Comparison of ENCODE assay signal across 8 mouse cellular contexts in the genomic region with DNA sequence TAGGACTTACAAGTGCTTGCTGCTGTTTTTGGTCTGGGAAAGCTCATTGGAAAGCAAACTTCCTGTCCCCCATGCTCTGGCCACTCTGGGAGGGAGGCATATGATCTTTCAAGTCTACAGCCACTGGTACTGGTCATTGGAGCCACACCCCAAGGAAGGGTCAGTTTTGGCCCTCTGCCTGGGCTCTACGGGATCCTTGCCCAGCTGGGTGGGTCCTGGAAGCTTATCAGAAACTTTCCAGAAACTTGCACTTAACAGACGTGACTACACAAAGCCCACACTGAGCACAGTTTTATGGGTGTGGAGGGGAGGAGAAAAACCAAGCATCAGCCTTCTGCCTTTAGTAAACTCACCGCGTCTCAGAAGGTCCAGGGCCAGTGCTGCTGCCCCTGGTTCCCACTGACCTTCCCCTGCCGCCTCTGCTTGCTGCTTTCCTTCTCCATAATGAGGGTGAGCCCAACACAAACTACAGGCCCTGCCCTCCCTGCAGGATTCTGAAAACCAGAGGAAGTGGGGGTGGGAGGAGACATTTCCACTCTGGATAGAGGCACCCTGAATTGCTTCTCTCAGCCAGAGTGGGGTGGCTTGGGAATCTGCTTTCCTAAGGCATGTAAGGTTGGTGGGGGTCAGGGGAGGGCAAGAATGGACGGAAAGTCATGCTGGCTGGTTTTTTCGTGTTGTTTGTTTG. TPM values are rescaled to one million over a fixed set of nuclear protein-coding genes. Genes with fewer than 3 reads are reported as not detected.
A peak's percentile ranks its signal among the peaks of the same experiment; 100 is the strongest.
DNase-seq lines count a peak whose midpoint lies in the region; ATAC-seq lines count a peak whose summit lies in the region.

No protein-coding gene starts in this region.

- no peaks in the 10 kb centered on the region for H3K36me3 ChIP-seq in liver, embryonic 16.5 days (ENCODE audit: control insufficient read depth, insufficient read depth)
- no peaks in the 10 kb centered on the region for H3K36me3 ChIP-seq in stomach, embryonic 16.5 days (ENCODE audit: control insufficient read depth, insufficient read depth, low read length)
- H3K36me3 ChIP-seq in embryonic facial prominence, embryonic 10.5 days (replicated peaks), result no peaks in the 10 kb centered on the region

- peak; percentile 31 for ATAC-seq in liver, embryonic 16.5 days (ENCODE audit: low read depth)
- ATAC-seq in stomach, embryonic 16.5 days (ENCODE audit: insufficient read depth, low FRiP score), result peak; percentile 88
- no peak for ATAC-seq in activated CD4-positive, CD25-positive, alpha-beta regulatory T cell, adult 4 months

- no peaks in the 10 kb centered on the region; the same call in 1 of the 2 replicates for H3K4me1 ChIP-seq in liver, embryonic 16.5 days (ENCODE audit: control insufficient read depth, low read depth, low read length)
- 0 out of 2 replicates have a peak, but pooled peaks cover 6% of the 10 kb centered on the region for H3K4me1 ChIP-seq in stomach, embryonic 16.5 days (ENCODE audit: control insufficient read depth, insufficient read depth, low read length)
- peaks cover 12% of the 10 kb centered on the region for H3K4me1 ChIP-seq in embryonic facial prominence, embryonic 10.5 days

- no peak overlapping the region for H3K27ac ChIP-seq in liver, embryonic 16.5 days (ENCODE audit: low read length)
- H3K27ac ChIP-seq in stomach, embryonic 16.5 days (ENCODE audit: low read length), result peak overlapping the region; percentile 85
- H3K27ac ChIP-seq in embryonic facial prominence, embryonic 10.5 days (replicated peaks), result no peak overlapping the region

- intact Hi-C loops in heart, postnatal 10 days (cut with DNase I), result no loop called here

- H3K4me3 ChIP-seq in liver, embryonic 16.5 days (ENCODE audit: low read depth, low read length), result no peak overlapping the region
- H3K4me3 ChIP-seq in stomach, embryonic 16.5 days (replicated peaks; ENCODE audit: low read length), result peak overlapping the region; percentile 25
- H3K4me3 ChIP-seq in embryonic facial prominence, embryonic 10.5 days, result no peak overlapping the region

- no peak overlapping the region for H3K9ac ChIP-seq in liver, embryonic 16.5 days (ENCODE audit: low read depth, low read length)
- 0 out of 2 replicates have a peak overlapping the region, but pooled peaks have one; percentile 43 for H3K9ac ChIP-seq in stomach, embryonic 16.5 days (ENCODE audit: low read length)

- 39% methylated on average over 7 of the region's 7 CpGs for WGBS in liver, embryonic 16.5 days (ENCODE audit: insufficient replicate concordance)
- 56% methylated on average over 7 of the region's 7 CpGs for WGBS in stomach, embryonic 16.5 days
- WGBS in embryonic facial prominence, embryonic 10.5 days, result 76% methylated on average over 7 of the region's 7 CpGs

- no peak overlapping the region for H3K4me2 ChIP-seq in liver, embryonic 16.5 days (ENCODE audit: low read depth, low read length)
- H3K4me2 ChIP-seq in stomach, embryonic 16.5 days (ENCODE audit: low read depth, low read length), result peak overlapping the region; percentile 28

- H3K27me3 ChIP-seq in liver, embryonic 16.5 days (ENCODE audit: control insufficient read depth, insufficient read depth, low read depth, low read length), result no peaks in the 10 kb centered on the region
- H3K27me3 ChIP-seq in stomach, embryonic 16.5 days (ENCODE audit: control insufficient read depth, insufficient read depth, low read length), result no peaks in the 10 kb centered on the region
- no peaks in the 10 kb centered on the region for H3K27me3 ChIP-seq in embryonic facial prominence, embryonic 10.5 days (replicated peaks; ENCODE audit: low read depth, poor library complexity, severe bottlenecking)

- DNase-seq in 3134 (ENCODE audit: extremely low read depth, insufficient read length, low spot score), result peak; percentile 69
- peak; percentile 45 to 67 for DNase-seq in adrenal gland, postnatal 36 days
- peak; percentile 85 to 89 for DNase-seq in heart, postnatal 10 days
- no peak for DNase-seq in cerebellum, adult 11 months
- no peak for DNase-seq in embryonic facial prominence, embryonic 10.5 days (ENCODE audit: low spot score)

- no peaks in the 10 kb centered on the region for H3K9me3 ChIP-seq in liver, embryonic 16.5 days (replicated peaks; ENCODE audit: control insufficient read depth, low read length)
- H3K9me3 ChIP-seq in stomach, embryonic 16.5 days (replicated peaks; ENCODE audit: control insufficient read depth, low read length), result peaks cover 4% of the 10 kb centered on the region; the same call in 1 of the 2 replicates
- H3K9me3 ChIP-seq in embryonic facial prominence, embryonic 10.5 days, result no peaks in the 10 kb centered on the region

RNA-seq across cellular contexts. Expression of a gene that starts 37.1 kb away (rescaled TPM):
- 10 to 100 TPM; 20.0 to 27.1 TPM for total RNA-seq in adrenal gland, postnatal 36 days (2021)
- total RNA-seq in heart, postnatal 10 days (2021), result 100 to 1,000 TPM; 149 to 219 TPM
- polyA plus RNA-seq in liver, embryonic 16.5 days (2015; fragmentation: Nextera tagmentation; extraction: Ambion mirVana), result 1.7 and 2.7 TPM in 2 replicates
- 75.8 and 81.7 TPM in 2 replicates for polyA plus RNA-seq in stomach, embryonic 16.5 days (2015; fragmentation: Nextera tagmentation; extraction: Ambion mirVana)
- polyA plus RNA-seq in activated CD4-positive, CD25-positive, alpha-beta regulatory T cell, adult 4 months (2017; shearing (Covaris generic)), result not detected
- 40.2 and 42.2 TPM in 2 replicates for polyA plus RNA-seq in embryonic facial prominence, embryonic 10.5 days (2016; fragmentation: Nextera tagmentation; extraction: Ambion mirVana)

RNA-seq across cellular contexts. Expression of a gene that starts 51.1 kb away (rescaled TPM):
- 100 to 1,000 TPM in 1 of 2 experiments, 10 to 100 TPM in 1; 94.2 to 103 TPM for total RNA-seq in adrenal gland, postnatal 36 days (2021)
- total RNA-seq in heart, postnatal 10 days (2021), result 100 to 1,000 TPM; 100 to 108 TPM
- polyA plus RNA-seq in liver, embryonic 16.5 days (2015; fragmentation: Nextera tagmentation; extraction: Ambion mirVana), result 5.4 and 6.4 TPM in 2 replicates
- 66.9 and 81.6 TPM in 2 replicates for polyA plus RNA-seq in stomach, embryonic 16.5 days (2015; fragmentation: Nextera tagmentation; extraction: Ambion mirVana)
- 1 to 10 TPM; 3.9 to 6.3 TPM for polyA plus RNA-seq in activated CD4-positive, CD25-positive, alpha-beta regulatory T cell, adult 4 months (2017; shearing (Covaris generic))
- polyA plus RNA-seq in embryonic facial prominence, embryonic 10.5 days (2016; fragmentation: Nextera tagmentation; extraction: Ambion mirVana), result 31.5 and 33.1 TPM in 2 replicates

Comparison
In these comparisons a context has a peak if more than half of its experiments do, and no peak if none do; other contexts are left out.
1. DNase-seq: peak in 3134 (single experiment), adrenal gland, postnatal 36 days (2 of 2) and heart, postnatal 10 days (2 of 2); none in cerebellum, adult 11 months (single experiment) and embryonic facial prominence, embryonic 10.5 days (single experiment).
2. RNA of a gene that starts 37.1 kb away (polyA plus RNA-seq): 75.8 to 81.7 TPM in stomach, embryonic 16.5 days and 40.2 to 42.2 TPM in embryonic facial prominence, embryonic 10.5 days; 1.7 to 2.7 TPM in liver, embryonic 16.5 days and not detected in activated CD4-positive, CD25-positive, alpha-beta regulatory T cell, adult 4 months; every median in the first group is over 10 times any median in the second.